Mouse (Mus musculus): ENCODE measurements around the gene Sbp.
A peak's percentile ranks its signal among the peaks of the same experiment; 100 is the strongest.
"Not testable (repeated sequence)": the region's sequence is repeated elsewhere in the genome, so short reads cannot be mapped to it uniquely, and the experiment has no call there.

Sbp gene

GRCm38 (mm10) chr17:23941372-23941771 is at the start of gene Sbp:
Sbp (plus strand) TSS chr17:23941672.
- ATAC-seq (ENCODE audit: insufficient number of reproducible peaks, low FRiP score, low TSS enrichment), result no peak

GRCm38 (mm10) chr17:23917158-23917557 is 24.3 kb upstream of the Sbp start, which contains the start of gene Dcpp3:
Dcpp3 (plus strand) TSS chr17:23917458.
- ATAC-seq (ENCODE audit: insufficient number of reproducible peaks, low FRiP score, low TSS enrichment), result not testable (repeated sequence)

GRCm38 (mm10) chr17:23924531-23925007 is 16.9 kb upstream of the Sbp start:
- ATAC-seq (ENCODE audit: insufficient number of reproducible peaks, low FRiP score, low TSS enrichment), result peak; percentile 94

- peak; percentile 76 for ATAC-seq (ENCODE audit: insufficient number of reproducible peaks, low FRiP score, low TSS enrichment)
Measured at GRCm38 (mm10) chr17:23925090-23925493, 16.4 kb upstream of the Sbp start.

- no peak for ATAC-seq (ENCODE audit: insufficient number of reproducible peaks, low FRiP score, low TSS enrichment)
Measured at GRCm38 (mm10) chr17:23931157-23931556, 10.3 kb upstream of the Sbp start.

GRCm38 (mm10) chr17:23947486-23947885 is 6.0 kb downstream of the Sbp start:
- ATAC-seq (ENCODE audit: insufficient number of reproducible peaks, low FRiP score, low TSS enrichment), result not testable (repeated sequence)

GRCm38 (mm10) chr17:23949068-23949467 is 7.6 kb downstream of the Sbp start:
- no peak for ATAC-seq (ENCODE audit: insufficient number of reproducible peaks, low FRiP score, low TSS enrichment)

- ATAC-seq (ENCODE audit: insufficient number of reproducible peaks, low FRiP score, low TSS enrichment), result not testable (repeated sequence)
Measured at GRCm38 (mm10) chr17:23950828-23951227, 9.4 kb downstream of the Sbp start.

GRCm38 (mm10) chr17:23955174-23955573 is 13.7 kb downstream of the Sbp start, which contains the start of gene Sbpl:
Sbpl (minus strand) TSS chr17:23955274.
- no peak for ATAC-seq (ENCODE audit: insufficient number of reproducible peaks, low FRiP score, low TSS enrichment)

GRCm38 (mm10) chr17:23960084-23960738 is 18.7 kb downstream of the Sbp start:
- ATAC-seq (ENCODE audit: insufficient number of reproducible peaks, low FRiP score, low TSS enrichment), result peak; percentile 70; the same call in 1 of the 2 replicates

- ATAC-seq (ENCODE audit: insufficient number of reproducible peaks, low FRiP score, low TSS enrichment), result no peak
Measured at GRCm38 (mm10) chr17:23961573-23962122, 20.2 kb downstream of the Sbp start.

- ATAC-seq (ENCODE audit: insufficient number of reproducible peaks, low FRiP score, low TSS enrichment), result no peak
Measured at GRCm38 (mm10) chr17:23965805-23966425, 24.4 kb downstream of the Sbp start.

- no peak for ATAC-seq (ENCODE audit: insufficient number of reproducible peaks, low FRiP score, low TSS enrichment)
Measured at GRCm38 (mm10) chr17:23966658-23967401, 25.4 kb downstream of the Sbp start.

GRCm38 (mm10) chr17:23968780-23969179 is 27.3 kb downstream of the Sbp start:
- no peak for ATAC-seq (ENCODE audit: insufficient number of reproducible peaks, low FRiP score, low TSS enrichment)

GRCm38 (mm10) chr17:23969231-23969630 is 27.8 kb downstream of the Sbp start:
- ATAC-seq (ENCODE audit: insufficient number of reproducible peaks, low FRiP score, low TSS enrichment), result no peak

GRCm38 (mm10) chr17:23971315-23971714 is 29.8 kb downstream of the Sbp start:
- no peak for ATAC-seq (ENCODE audit: insufficient number of reproducible peaks, low FRiP score, low TSS enrichment)

GRCm38 (mm10) chr17:23976665-23977064 is 35.2 kb downstream of the Sbp start:
- no peak for ATAC-seq (ENCODE audit: insufficient number of reproducible peaks, low FRiP score, low TSS enrichment)

- no peak for ATAC-seq (ENCODE audit: insufficient number of reproducible peaks, low FRiP score, low TSS enrichment)
Measured at GRCm38 (mm10) chr17:23979471-23979870, 38.0 kb downstream of the Sbp start.

- ATAC-seq (ENCODE audit: insufficient number of reproducible peaks, low FRiP score, low TSS enrichment), result no peak
Measured at GRCm38 (mm10) chr17:23980297-23980909, 38.9 kb downstream of the Sbp start, which contains the start of gene Prss30. Prss30 (minus strand) TSS chr17:23980566.

GRCm38 (mm10) chr17:23982912-23983311 is 41.4 kb downstream of the Sbp start:
- ATAC-seq (ENCODE audit: insufficient number of reproducible peaks, low FRiP score, low TSS enrichment), result no peak
